Mouse (Mus musculus) T-helper 2 cell (primary cell): ENCODE measurements at regions not wholly inside any gene's neighbourhood (a gene's known extent, or its start where the extent isn't known, plus 50 kb on each side); places are given as distances from the start of the nearest gene placed in this dataset.

Experiments
- in situ Hi-C: fragments of 300-600 bp; cut with MboI, MseI; formaldehyde crosslinking; loops from one replicate; pipeline ENCODE4 v1.15.1; 2025; ENCODE audit warnings: high pct_unique_total_duplicates

DNA sequence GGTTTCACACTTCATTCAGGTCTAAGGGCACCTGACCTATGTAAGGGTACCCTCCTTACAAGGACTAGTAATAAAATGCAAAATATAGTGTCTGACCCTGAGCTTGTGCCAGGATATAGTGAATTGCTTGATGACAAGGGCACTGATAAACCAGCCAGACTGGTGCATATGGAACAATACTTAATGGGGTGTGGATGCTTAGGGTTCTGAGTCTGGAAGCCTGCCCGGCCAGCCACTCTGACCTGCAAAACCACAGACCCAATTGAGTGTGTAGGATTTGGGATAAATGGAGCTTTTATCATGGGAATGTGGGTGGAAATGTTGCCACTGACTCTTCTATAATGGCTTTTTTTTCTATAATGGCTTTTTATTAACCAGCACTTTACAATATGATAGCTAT lies 1838.7 kb upstream of the Dsel start:
- in situ Hi-C loops = loop anchor here (10.0 kb wide), 1 partner anchor 771 kb away; no protein-coding TSS in a partner anchor

- in situ Hi-C loops = no loop called here
Observed at GRCm38 (mm10) chr1:113688614-113689013, 1823.9 kb upstream of the Dsel start.

GRCm38 (mm10) chr1:113676301-113676871 lies 1811.7 kb upstream of the Dsel start:
- in situ Hi-C loops = no loop called here

DNA sequence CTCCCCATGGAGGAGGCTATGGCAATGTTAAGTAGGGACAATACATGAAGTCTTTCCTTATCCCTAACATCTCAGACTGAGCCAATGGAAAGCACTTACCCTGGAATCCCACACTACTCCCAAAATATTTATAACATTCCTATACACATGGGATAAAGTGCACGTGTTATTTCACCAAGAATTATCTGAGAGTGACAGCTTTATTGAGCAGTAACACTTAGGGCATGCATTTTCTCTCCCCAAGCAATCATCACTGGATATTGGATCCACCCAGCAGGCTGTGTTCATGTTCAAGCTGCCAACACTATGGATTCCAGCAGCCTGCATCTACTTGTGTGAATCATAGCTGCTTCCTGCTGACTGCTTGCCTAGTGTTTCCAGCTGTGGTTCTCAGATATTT lies 1766.2 kb upstream of the Dsel start:
- in situ Hi-C loops = no loop called here
